13 mouse cellular contexts compared by ENCODE assay signal in the genomic region with DNA sequence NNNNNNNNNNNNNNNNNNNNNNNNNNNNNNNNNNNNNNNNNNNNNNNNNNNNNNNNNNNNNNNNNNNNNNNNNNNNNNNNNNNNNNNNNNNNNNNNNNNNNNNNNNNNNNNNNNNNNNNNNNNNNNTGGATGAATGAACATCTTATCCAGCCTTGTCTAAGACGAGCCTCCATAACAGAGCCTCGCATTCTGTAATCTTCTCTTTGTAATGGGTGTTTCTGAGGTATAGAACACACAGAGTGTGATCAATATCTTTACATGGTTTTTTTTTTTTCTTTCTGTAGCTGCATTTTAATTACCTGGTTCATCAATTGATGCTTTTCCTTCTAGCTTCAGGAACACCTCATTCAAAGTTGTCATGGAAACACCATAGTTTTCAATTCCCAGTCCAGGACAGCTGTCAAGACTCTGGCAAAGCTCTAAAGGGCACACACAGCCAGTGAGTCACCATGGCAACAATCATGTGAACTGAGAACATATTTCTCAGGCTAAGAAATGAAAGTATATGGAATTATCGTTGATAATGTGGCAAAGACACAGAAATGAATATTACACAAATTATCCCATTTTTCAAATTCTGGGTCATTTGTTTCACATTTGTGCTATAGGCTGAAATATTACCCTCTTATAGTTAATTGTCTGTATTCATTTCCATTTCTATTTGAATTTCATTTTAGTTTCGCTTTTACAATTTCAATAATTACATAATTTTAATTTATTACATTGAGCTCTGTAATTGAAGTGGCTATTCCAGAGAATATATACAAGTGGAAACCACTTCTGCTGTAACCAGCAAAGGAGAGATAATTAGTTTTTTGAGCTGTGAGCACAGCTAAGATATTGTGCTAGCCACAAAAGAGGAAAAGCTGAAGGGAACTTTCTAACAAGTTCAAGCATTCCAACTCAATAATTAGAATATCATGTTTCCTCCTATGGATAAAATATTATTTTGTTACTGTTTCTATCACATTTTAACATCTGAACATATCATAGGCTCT. TPM values are rescaled to one million over a fixed set of nuclear protein-coding genes. Genes with fewer than 3 reads are reported as not detected.
A peak's percentile ranks its signal among the peaks of the same experiment; 100 is the strongest.
DNase-seq lines count a peak whose midpoint lies in the region; ATAC-seq and TF ChIP-seq lines count a peak whose summit lies in the region.
"Had no signal": no experiment of that assay in that cellular context is flagged by ENCODE, and none has a peak within 500 bp of the region (broad histone marks: within the 10 kb centered on the region; RNA-seq: fewer than 3 reads in every experiment).

No protein-coding gene starts in this region.

- H3K9me3 ChIP-seq in midbrain, embryonic 11.5 days (ENCODE audit: control insufficient read depth, low read length) = no peaks in the 10 kb centered on the region
- no peaks in the 10 kb centered on the region for H3K9me3 ChIP-seq in midbrain, embryonic 10.5 days (replicated peaks)
- no peaks in the 10 kb centered on the region for H3K9me3 ChIP-seq in embryonic facial prominence, embryonic 14.5 days (ENCODE audit: control insufficient read depth, low read length)
- H3K9me3 ChIP-seq in hindbrain, embryonic 15.5 days = no peaks in the 10 kb centered on the region
- H3K9me3 ChIP-seq: limb, embryonic 10.5 days had no signal

- peaks cover 4% of the 10 kb centered on the region; the same call in 1 of the 2 replicates for H3K4me1 ChIP-seq in midbrain, embryonic 11.5 days (ENCODE audit: control insufficient read depth, insufficient read depth, low read length)
- peaks cover 8% of the 10 kb centered on the region for H3K4me1 ChIP-seq in midbrain, embryonic 10.5 days
- no peaks in the 10 kb centered on the region for H3K4me1 ChIP-seq in embryonic facial prominence, embryonic 14.5 days (ENCODE audit: control insufficient read depth, insufficient read depth, low read length)
- peaks cover 4% of the 10 kb centered on the region; the same call in 1 of the 2 replicates for H3K4me1 ChIP-seq in hindbrain, embryonic 15.5 days (replicated peaks)
- H3K4me1 ChIP-seq in lung, adult 2 months (ENCODE audit: control insufficient read depth, insufficient read depth, low read length) = no peaks in the 10 kb centered on the region
- H3K4me1 ChIP-seq: limb, embryonic 10.5 days had no signal

- 55% methylated on average over 4 of the region's 4 CpGs for WGBS in midbrain, embryonic 11.5 days
- WGBS in midbrain, embryonic 10.5 days = 72% methylated on average over 4 of the region's 4 CpGs
- WGBS in embryonic facial prominence, embryonic 14.5 days = 83% methylated on average over 4 of the region's 4 CpGs
- 37% methylated on average over 4 of the region's 4 CpGs for WGBS in hindbrain, embryonic 15.5 days
- 82% methylated on average over 4 of the region's 4 CpGs for WGBS in lung, adult 2 months

- peak; percentile 78; the same call in 1 of the 2 replicates for ATAC-seq in midbrain, embryonic 11.5 days (ENCODE audit: low FRiP score)
- ATAC-seq in embryonic facial prominence, embryonic 14.5 days (ENCODE audit: low read depth) = no peak
- peak; percentile 83; the same call in 1 of the 2 replicates for ATAC-seq in hindbrain, embryonic 15.5 days (ENCODE audit: low FRiP score, low read depth)

- no peak for TF ChIP-seq CTCF in lung, adult 2 months (IDR thresholded peaks at IDR 0.05; ENCODE audit: insufficient read depth, low read length)

- no peak overlapping the region for H3K4me2 ChIP-seq in midbrain, embryonic 11.5 days
- no peak overlapping the region for H3K4me2 ChIP-seq in embryonic facial prominence, embryonic 14.5 days (ENCODE audit: low read depth, low read length)
- 0 out of 2 replicates have a peak overlapping the region, but pooled peaks have one; percentile 2 for H3K4me2 ChIP-seq in hindbrain, embryonic 15.5 days

- H3K36me3 ChIP-seq in midbrain, embryonic 11.5 days (ENCODE audit: control insufficient read depth, insufficient read depth, low read length) = no peaks in the 10 kb centered on the region
- H3K36me3 ChIP-seq in midbrain, embryonic 10.5 days = no peaks in the 10 kb centered on the region
- H3K36me3 ChIP-seq in embryonic facial prominence, embryonic 14.5 days (ENCODE audit: control insufficient read depth, insufficient read depth, low read length) = no peaks in the 10 kb centered on the region
- no peaks in the 10 kb centered on the region for H3K36me3 ChIP-seq in hindbrain, embryonic 15.5 days
- H3K36me3 ChIP-seq: limb, embryonic 10.5 days had no signal

- H3K27me3 ChIP-seq in midbrain, embryonic 11.5 days (ENCODE audit: control insufficient read depth, insufficient read depth, low read length) = no peaks in the 10 kb centered on the region
- H3K27me3 ChIP-seq in midbrain, embryonic 10.5 days (ENCODE audit: low read depth, poor library complexity, severe bottlenecking) = no peaks in the 10 kb centered on the region
- no peaks in the 10 kb centered on the region for H3K27me3 ChIP-seq in embryonic facial prominence, embryonic 14.5 days (replicated peaks; ENCODE audit: control insufficient read depth, insufficient read depth, low read length)
- H3K27me3 ChIP-seq in hindbrain, embryonic 15.5 days = no peaks in the 10 kb centered on the region

- no peak for DNase-seq in midbrain, embryonic 11.5 days (ENCODE audit: low spot score, missing footprints)
- DNase-seq in midbrain, embryonic 10.5 days (ENCODE audit: low spot score) = no peak
- peak; percentile 9 for DNase-seq in embryonic facial prominence, embryonic 14.5 days (ENCODE audit: low spot score)
- DNase-seq in retina, postnatal 1 day = peak; percentile 21
- DNase-seq in adrenal gland, postnatal 4 days (ENCODE audit: low spot score in 2 of 2) = no peak
- no peak for DNase-seq in lung, adult 2 months
- DNase-seq: cerebellum, postnatal 36 days; heart, adult 2 months; kidney, postnatal 14 days had no signal

- H3K9ac ChIP-seq in midbrain, embryonic 11.5 days (ENCODE audit: low read length) = no peak overlapping the region
- H3K9ac ChIP-seq in embryonic facial prominence, embryonic 14.5 days (ENCODE audit: low read depth, low read length) = no peak overlapping the region
- H3K9ac ChIP-seq in hindbrain, embryonic 15.5 days = no peak overlapping the region

- no peak overlapping the region for H3K27ac ChIP-seq in midbrain, embryonic 11.5 days (ENCODE audit: low read depth, low read length)
- no peak overlapping the region for H3K27ac ChIP-seq in midbrain, embryonic 10.5 days (replicated peaks)
- no peak overlapping the region for H3K27ac ChIP-seq in embryonic facial prominence, embryonic 14.5 days (replicated peaks; ENCODE audit: low read depth, low read length)
- H3K27ac ChIP-seq in hindbrain, embryonic 15.5 days (replicated peaks) = peak overlapping the region; percentile 72
- H3K27ac ChIP-seq: heart, adult 2 months; limb, embryonic 10.5 days had no signal

- no peak overlapping the region for H3K4me3 ChIP-seq in midbrain, embryonic 11.5 days (ENCODE audit: low read depth, low read length)
- H3K4me3 ChIP-seq in midbrain, embryonic 10.5 days = no peak overlapping the region
- no peak overlapping the region for H3K4me3 ChIP-seq in embryonic facial prominence, embryonic 14.5 days (ENCODE audit: low read depth, low read length)
- no peak overlapping the region for H3K4me3 ChIP-seq in hindbrain, embryonic 15.5 days
- no peak overlapping the region for H3K4me3 ChIP-seq in lung, adult 2 months (replicated peaks; ENCODE audit: extremely low read depth, low read depth, low read length)
- H3K4me3 ChIP-seq: heart, adult 2 months; limb, embryonic 10.5 days had no signal

- no peak for TF ChIP-seq POLR2A in lung, adult 2 months (IDR thresholded peaks at IDR 0.05; ENCODE audit: borderline replicate concordance, extremely low read depth, low read depth, low read length)

RNA-seq across cellular contexts. Expression of a gene that starts 33.9 kb away (rescaled TPM):
- 0.31 and 0.47 TPM in 2 replicates for polyA plus RNA-seq in midbrain, embryonic 11.5 days (2014; fragmentation: Nextera tagmentation; extraction: Ambion mirVana)
- 0.11 and 0.24 TPM in 2 replicates for polyA plus RNA-seq in midbrain, embryonic 10.5 days (2016; fragmentation: Nextera tagmentation; extraction: Ambion mirVana)
- 2.7 and 3.4 TPM in 2 replicates for polyA plus RNA-seq in embryonic facial prominence, embryonic 14.5 days (2014; fragmentation: Nextera tagmentation; extraction: Ambion mirVana)
- polyA plus RNA-seq in hindbrain, embryonic 15.5 days (2015; fragmentation: Nextera tagmentation; extraction: Ambion mirVana) = 1.4 and 1.6 TPM in 2 replicates
- 10 to 100 TPM in 1 of 2 experiments, 1 to 10 TPM in 1; 6.2 to 10.4 TPM for total RNA-seq in adrenal gland, postnatal 4 days (2021)
- 2.5 and 4.3 TPM in 2 replicates for polyA plus RNA-seq in lung, adult 2 months (2012; rRNA removed)
- total RNA-seq: hematopoietic stem cell, adult 5-6 weeks; megakaryocyte-erythroid progenitor cell, adult 5-6 weeks had no signal

Comparison
In these comparisons a context has a peak if more than half of its experiments do, and no peak if none do; other contexts are left out.
1. DNase-seq: peak in embryonic facial prominence, embryonic 14.5 days (single experiment) and retina, postnatal 1 day (single experiment); none in midbrain, embryonic 11.5 days (single experiment), midbrain, embryonic 10.5 days (single experiment), adrenal gland, postnatal 4 days (0 of 2) and lung, adult 2 months (single experiment).